Mouse (Mus musculus) left cerebral cortex, postnatal 4 days (tissue): ENCODE results near the gene Src. TPM values are rescaled to one million over a fixed set of nuclear protein-coding genes. Genes with fewer than 3 reads are reported as not detected.

Experiments used
- DNase-seq: peaks from one replicate; pipeline ENCODE4 v3.0.0-alpha.2; 2022
- intact Hi-C: fragments of 180-260 bp; cut with DNase I; formaldehyde crosslinking; loops from one replicate; pipeline ENCODE4 v1.15.1; 2025
- total RNA-seq, 2 experiments: library from RNA; stranded (reverse); gene quantifications; 2 replicates each; pipeline ENCODE4 v1.2.3; 2021

The Src gene
- total RNA-seq, 2 experiments from 2014 or later = 92.0 to 94.5 TPM

DNA sequence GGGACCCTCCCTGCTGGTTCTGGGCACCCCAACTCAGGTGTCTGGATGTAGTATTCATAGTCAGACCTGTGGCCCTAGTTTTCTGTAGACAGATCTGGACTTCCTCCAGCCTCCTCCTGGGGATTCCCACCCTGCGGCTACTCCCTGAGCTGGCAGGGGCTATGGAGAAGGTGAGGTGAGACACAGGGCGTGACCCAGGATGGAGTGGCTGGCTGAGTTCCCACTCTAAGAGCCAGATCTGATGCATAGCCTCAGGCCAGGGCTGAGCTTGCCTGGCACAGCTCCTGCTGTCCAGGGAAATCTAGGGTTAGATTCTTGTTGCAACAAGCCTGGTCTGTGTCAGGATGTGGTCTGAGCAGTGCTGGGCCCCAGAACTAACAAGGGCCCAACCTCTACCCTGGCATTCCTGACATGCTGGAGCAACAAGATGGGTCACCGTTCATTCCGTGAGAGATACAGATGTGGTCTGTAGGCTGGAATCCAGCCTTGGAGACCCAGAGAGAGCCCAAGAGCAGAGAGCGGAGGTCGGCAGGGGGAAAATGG lies 7.0 kb upstream of the Src start:
- no peak for DNase-seq
- intact Hi-C loops = no loop called here

DNA sequence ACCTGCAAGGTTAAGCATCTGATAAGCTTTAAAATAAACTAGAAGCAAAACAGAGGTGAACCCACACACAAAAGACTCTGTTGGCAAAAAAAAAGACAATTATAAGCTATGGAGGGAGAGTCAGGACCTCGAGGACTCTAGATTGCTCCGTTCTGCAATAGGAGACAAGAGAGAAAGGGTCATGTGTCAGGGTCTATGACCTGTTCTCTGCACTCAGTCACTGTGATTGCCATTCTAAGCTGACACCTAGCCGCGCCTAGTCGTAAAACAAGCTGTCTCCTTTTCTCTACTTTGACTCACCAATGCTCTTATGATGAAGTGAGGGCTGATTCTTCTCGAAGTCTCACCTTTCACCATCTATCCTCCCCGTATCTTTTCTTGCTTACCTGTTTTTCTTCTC lies 5.7 kb upstream of the Src start:
- DNase-seq = no peak
- intact Hi-C loops = no loop called here

GRCm38 (mm10) chr2:157417229-157417628 lies 1.0 kb upstream of the Src start:
- no peak for DNase-seq
- intact Hi-C loops = no loop called here

GRCm38 (mm10) chr2:157418609-157419071 lies 396 bp downstream of the Src start:
- DNase-seq = no peak
- intact Hi-C loops = no loop called here

- intact Hi-C loops = no loop called here
- DNase-seq = no peak
These were observed 1.3 kb downstream of the Src start for GRCm38 (mm10) chr2:157419506-157419905.

DNA sequence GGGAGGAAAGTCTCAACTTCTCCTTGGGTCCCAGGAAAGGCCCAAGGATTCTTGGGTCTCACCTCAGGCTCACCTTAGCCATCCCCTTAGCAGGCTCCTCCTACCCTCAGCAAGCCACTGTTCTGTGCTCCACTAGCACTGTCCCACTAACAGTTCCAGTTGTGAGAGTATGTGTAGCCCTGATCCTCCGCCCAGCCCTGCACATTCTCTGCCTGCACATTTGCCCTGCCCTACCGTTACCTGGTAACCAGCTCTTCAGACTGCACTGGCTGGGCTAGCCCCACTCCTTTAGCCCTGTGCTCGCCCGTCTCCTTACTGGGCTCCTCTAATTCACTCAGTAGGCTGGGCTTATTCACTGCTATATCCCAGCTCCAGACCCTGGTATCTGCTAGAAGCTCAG lies 2.2 kb downstream of the Src start:
- intact Hi-C loops = no loop called here
- no peak for DNase-seq

DNA sequence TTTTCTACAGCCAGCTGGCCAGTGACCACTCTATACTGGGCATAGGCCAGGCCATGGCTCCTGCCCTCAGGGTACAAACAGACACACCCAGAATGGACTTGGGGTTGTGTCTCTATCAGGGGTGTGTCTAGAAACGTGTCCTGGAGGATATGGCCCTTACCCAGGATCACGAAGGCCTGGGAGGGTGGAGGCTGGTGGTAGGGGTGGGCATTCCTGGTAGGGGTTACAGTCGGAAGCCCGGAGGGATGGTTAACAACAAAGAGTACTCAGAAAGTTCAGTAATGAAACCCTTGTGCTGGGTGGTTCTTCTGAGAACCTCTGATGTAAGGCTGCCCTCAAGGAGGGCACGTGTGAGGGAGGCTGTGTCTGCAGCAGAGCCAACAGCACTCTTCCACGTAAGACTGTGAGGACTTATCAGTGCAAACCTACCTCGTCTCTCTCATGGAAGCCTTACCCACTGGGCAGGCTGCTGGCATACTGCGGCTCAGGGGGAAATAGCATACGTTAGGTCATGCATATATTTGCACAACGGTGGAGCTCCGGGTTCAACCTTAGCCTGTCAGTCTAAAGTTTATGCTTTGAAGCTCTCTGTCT lies 3.9 kb downstream of the Src start:
- no peak for DNase-seq
- intact Hi-C loops = no loop called here

DNA sequence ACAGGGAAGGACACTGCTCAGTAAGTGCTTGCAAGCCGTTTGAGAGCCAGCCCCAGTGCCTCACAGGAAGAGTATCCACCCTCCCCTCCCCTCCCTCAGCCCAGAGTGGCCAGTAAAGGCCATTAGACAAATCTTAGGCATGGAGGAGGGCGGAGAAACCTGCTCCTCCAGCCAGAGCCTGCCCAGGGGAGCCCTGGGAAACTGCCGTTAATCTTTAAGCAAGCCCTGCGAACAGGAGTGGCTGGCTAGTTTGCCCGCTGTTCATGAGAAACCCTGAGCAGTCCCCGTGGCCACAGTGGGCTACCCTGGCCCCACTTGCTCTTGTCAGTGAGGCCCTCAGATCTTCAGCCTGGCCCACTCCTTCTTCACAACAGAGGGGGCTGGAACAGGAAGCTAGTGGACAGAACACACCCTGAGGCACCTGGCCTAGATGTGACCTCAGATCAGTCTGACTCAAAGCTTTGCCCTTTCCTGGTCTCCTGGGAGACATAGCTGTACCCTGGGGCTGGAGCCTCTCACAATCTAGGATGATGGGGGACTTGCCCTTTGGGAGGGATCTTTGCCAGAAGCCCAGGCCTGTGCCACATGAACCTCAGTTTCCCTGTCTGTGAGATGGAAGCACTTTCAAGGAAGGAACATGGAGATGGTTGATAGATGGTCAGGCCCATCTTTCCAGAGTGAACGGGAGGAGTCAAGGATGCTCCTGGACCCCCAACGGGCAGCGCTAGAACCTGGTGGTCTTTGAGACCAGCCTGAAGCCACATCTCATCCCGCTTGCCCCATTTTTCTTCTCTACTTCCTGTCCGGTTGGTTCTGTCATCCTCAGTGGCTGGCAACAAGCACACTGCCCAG lies 4.8 kb downstream of the Src start:
- DNase-seq = no peak
- intact Hi-C loops = no loop called here

DNA sequence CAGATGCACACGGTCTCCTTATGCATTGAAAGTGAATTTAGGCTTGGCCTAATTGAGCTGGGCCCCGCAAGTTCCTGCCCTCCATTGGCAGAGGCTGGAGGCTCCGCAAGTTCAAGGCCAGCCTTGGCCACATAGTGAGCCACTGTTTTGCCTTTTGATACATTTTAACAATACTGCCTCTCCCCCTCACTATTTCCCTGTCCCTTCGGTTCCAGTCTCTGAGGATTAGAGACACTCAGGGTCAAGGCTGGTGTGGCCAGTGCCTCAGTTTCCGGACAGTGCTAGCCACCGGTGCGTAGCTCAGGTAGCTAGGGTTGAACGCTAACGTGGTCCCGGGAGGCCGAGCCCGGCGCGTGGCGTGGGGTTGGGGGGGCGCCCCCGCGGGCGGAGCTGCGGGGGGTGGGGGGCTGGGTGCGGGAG lies 5.5 kb downstream of the Src start:
- DNase-seq = no peak
- intact Hi-C loops = no loop called here

DNA sequence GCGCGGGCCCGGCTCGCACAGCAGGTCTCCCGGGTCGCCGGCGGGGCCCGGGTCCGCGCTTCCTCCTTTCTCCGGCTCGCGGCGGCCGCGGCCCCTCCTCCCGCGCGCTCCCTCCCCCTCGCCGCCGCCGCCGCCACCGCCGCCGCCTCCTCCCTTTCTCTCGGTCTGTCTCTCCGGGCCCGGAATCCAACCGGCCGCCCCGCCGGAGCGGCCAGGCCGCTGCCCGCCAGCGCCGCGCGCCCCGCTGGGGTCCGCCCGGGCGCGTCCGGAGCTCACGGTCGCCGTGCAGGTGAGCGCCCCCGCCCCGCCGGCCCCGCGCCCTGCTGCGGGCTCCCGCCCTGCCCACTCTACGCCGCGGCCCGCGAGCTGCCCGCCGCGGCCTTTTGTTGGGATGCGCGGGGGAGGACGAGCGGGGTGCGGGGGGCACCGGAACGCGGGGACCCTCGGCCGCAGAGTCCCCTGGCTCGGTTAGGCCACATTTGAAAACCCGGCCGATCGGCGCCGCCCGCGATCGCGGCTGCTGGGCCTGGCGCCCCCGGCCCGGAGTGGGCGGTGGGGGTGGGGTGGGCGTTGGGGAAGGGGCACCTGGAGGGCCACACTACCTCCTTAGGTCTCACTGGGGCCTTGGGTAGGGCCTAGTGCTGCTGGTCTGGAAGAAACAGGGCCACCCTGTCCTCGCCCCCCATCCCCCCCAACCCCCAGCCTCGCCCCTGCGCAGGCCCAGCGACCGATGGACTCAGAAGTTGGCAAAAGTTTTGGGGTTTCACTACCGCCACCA lies 6.1 kb downstream of the Src start:
- DNase-seq = peak; percentile 52
- intact Hi-C loops = no loop called here

- intact Hi-C loops = no loop called here
- DNase-seq = no peak
These were observed 6.8 kb downstream of the Src start for GRCm38 (mm10) chr2:157424904-157425642.

DNA sequence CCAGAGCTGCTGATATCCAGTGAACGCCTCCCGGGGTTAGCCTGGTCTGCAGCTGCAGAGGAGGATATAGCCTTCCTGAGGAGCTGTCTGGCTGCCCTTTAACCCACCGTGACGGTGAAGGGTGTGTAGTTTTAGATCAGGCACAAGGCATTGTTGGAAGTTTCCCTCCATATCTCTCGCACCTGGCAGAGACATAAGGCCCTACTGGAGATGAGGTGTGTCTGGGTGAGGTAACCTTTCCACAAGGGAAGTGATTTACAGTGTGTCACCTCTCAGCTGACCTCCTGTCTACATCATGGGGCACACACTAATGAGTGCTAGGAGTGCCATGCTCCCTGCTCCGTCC lies 7.4 kb downstream of the Src start:
- intact Hi-C loops = no loop called here
- DNase-seq = no peak

DNA sequence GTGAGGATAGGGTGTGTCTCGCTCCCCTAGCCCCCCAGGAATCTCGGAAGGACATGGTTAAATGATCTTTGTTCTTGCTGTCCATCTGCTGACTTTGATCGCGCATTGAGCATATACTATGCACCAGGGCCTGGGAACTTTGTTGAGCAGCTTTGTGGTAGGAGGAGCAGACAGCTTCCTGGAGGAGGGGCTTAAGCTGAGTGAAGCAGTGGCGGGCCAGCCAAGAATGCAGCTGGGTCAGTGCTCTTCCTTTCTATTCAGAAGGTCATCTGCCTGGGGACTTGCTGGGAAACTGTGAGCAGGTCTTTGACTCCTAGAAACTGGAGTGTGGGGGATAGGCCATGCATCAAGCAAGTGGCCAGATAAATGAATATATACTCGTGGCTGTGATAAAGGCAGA lies 7.9 kb downstream of the Src start:
- no peak for DNase-seq
- intact Hi-C loops = no loop called here

DNA sequence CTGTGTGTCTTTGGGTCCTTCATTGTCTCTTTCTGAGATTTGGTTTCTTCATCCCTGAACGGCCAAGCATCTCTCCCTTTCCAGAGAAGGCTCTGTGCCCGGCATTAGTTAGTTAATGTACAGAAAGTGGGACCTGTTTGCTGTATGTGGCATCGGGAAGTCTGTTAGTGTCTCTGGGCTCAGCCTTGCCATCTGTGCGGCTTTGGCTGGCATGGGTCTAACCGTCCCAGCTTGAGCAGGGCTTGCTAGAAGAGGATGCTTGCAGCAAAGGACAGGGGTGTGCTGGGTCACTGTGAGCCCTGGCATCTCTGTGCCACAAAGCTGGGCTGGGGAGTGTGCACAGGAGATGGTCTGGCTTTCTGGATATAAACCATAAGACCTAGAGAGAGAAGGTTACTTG lies 8.9 kb downstream of the Src start:
- intact Hi-C loops = no loop called here
- DNase-seq = no peak

DNA sequence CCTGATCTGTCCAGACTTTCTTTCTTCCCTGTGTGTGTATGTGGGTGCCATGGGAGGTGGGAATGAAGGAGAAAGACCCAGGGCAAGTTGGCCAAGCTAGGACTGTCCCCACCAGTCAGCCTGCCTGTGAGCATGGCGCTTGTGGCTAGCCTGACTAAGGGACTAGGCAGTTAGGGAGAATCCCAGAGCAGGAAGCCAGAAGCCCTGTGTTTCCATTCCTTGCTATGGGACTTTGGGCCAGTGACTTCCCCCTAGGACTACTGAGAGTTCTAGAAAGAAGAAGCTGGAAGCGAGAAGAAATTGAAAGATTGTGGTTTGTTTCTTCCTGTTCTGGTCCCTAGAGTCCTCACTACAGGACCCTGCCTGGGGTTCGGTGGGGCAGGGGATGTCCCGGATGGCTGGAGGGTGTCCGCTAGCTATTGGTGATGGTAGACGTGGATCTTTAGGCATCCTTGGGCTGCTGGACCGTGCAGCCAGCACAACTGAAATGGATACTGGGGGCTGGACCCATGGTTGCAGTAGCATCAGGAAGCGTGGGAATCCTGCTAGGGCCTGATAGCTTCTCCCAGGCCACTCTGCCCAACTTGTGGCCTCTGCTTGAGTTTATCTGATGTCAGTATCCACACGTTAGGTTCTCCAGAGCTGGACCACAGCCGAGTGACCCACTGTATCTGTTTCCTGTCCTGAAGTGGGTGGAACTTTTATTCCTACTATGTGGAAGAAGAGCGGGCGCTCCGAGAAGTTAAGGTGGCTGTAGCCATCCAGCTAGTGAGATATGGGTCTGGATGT lies 10.3 kb downstream of the Src start:
- intact Hi-C loops = no loop called here
- DNase-seq = no peak

GRCm38 (mm10) chr2:157429735-157430134 lies 11.5 kb downstream of the Src start:
- DNase-seq = no peak
- intact Hi-C loops = no loop called here

DNA sequence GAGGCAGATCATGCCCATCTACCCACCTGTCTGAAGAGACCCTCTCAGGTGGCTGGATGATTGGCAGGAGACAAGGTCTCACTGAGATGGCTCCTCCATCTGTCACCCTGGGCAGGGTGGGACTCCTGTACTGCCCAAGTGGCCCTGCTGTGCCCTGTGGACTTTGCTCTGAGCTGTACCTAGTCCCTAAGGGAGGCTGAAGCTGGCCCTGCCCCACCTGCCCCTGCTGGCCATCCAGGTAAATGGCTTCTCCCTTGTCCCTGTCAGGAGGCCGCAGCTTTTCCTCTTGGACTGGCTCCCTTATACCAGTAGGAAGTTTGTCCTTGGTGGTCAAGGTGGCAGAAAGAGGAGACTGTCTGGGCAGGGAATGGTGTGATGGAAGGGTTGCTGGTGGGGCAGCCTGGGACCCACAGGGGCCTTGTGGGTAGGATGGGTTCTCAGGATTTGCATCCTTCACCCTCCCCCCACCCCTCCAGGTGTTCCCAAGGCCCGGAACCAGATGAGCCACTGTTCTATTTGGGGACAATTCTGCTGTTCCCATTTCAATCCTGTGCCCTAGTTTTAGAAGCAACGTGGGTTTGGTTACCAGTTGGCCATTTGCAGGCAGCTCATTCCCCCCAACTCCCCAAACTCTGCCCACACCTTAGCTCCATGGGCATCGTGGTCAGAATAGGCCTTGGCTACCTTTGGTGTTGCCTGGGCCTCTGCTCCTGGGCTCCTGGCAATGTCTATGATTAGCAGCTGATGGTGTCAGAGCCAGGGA lies 12.6 kb downstream of the Src start:
- DNase-seq = no peak
- intact Hi-C loops = no loop called here

GRCm38 (mm10) chr2:157431912-157432311 lies 13.7 kb downstream of the Src start:
- no peak for DNase-seq
- intact Hi-C loops = no loop called here

DNA sequence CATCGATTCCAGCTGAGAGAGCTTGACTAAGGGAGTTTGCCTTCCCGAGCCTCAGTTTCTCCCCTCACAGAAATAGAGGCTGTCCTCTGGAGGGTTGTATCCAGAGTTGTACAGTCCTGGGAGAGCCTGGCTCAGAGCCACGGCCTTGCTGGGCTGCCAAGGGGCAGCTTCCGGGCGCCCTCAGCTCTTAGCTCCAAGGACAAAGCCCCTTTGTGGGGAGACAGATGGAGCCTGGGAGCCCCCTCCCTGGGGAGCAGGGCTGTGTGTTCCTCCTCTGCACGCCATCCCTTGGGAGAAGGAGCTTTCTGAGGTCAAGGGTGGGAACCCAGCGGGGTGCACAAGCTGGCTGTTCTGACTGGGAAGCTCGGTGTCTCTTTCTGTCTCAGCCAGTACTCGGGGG lies 14.2 kb downstream of the Src start:
- intact Hi-C loops = no loop called here
- peak; percentile 75 for DNase-seq
